Mouse (Mus musculus) left cerebral cortex, postnatal 10 days (tissue): ENCODE results near the gene Slco2a1. TPM values are rescaled to one million over a fixed set of nuclear protein-coding genes. Genes with fewer than 3 reads are reported as not detected.

Experiments used
- DNase-seq, 2 experiments: peaks; one replicate each; pipeline ENCODE4 v3.0.0; 2021 to 2022; ENCODE audit warnings: low spot score in 2 of 2, mixed read lengths in 1 of 2; ENCODE audit errors: extremely low spot score in 1 of 2
- intact Hi-C: fragments of 180-260 bp; cut with DNase I; formaldehyde crosslinking; loops from one replicate; pipeline ENCODE4 v1.15.1; 2025
- total RNA-seq, 2 experiments: library from RNA; stranded (reverse); gene quantifications; 2 replicates each; pipeline ENCODE4 v1.2.3; 2021

Gene Slco2a1
- total RNA-seq = 1 to 10 TPM; 1.9 to 3.2 TPM

GRCm38 (mm10) chr9:102988462-102988861, at the start of gene Slco2a1:
TSS of gene Slco2a1 (plus strand) at chr9:102988712.
- intact Hi-C loops = no loop called here
- DNase-seq = no peak

GRCm38 (mm10) chr9:102942221-102942620, 46.3 kb upstream of the Slco2a1 start:
- intact Hi-C loops = no loop called here
- no peak for DNase-seq

DNA sequence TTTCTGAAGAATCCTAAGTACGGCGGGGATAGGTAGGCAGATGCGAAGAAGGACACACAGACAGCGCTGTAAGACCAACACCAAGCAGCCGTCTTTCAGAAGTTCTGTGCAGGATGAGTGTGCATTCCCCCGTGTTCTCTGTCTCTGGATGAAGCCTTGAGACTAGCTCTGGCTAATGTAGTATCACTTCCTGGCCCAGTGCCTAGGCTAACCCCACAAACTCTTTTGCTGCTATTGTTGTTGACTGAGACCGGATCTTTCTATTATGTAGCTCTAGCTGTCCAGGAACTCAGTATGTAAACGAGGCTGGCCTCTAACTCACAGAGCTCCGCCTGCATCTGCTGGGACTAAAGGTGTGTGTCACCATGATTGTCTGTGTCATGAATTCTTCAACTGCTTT, 43.6 kb upstream of the Slco2a1 start:
- DNase-seq = no peak
- intact Hi-C loops = no loop called here

DNA sequence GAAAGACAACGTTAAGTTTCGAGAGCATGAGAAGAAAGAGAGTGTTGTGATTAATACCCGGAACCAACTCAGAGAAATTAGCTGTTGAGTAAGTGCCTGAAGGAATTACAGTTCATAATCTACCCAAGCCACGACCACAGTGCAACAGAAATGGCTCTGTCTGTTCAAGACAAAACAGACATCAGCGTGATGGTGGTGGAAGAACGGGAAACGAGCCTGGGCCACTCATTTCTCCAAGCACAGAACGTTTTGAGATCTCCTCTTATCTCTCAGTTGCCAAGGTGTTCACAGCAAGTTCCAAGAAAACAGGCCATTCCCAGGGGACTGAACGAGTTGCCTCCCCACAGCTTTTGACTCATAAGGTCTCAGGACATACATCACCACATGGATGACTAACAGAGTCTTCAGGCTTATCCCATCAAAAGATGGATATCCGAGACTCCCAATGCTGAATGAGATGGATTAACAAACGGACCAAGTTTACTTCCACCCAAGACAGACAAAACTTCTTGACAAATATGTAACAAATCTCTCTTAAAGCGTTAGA, 42.0 kb upstream of the Slco2a1 start:
- intact Hi-C loops = no loop called here

DNA sequence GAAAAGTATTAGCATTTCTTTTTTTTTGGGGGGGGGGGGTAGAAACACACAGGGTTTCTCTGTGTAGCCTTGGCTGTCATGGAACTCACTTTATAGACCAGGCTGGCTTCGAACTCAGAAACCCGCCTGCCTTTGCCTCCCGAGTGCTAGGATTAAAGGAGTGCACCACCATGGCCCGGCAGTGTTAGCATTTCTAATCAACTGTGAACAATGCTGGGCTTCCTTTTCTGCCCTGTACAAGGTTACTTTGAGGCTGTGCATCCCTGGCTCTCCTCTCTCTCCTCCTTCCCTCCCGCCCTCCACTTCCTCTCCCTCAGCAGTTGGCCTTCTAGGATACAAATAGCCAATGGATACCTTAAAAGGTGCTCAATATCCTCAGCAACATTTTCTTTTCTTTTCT, 39.8 kb upstream of the Slco2a1 start:
- intact Hi-C loops = no loop called here

More for the DNA sequence above, 42.0 kb upstream of the Slco2a1 start:
- DNase-seq = no peak

GRCm38 (mm10) chr9:102951091-102951994, 37.2 kb upstream of the Slco2a1 start:
- no peak for DNase-seq
- intact Hi-C loops = no loop called here

More for the DNA sequence above, 39.8 kb upstream of the Slco2a1 start:
- DNase-seq = no peak

DNA sequence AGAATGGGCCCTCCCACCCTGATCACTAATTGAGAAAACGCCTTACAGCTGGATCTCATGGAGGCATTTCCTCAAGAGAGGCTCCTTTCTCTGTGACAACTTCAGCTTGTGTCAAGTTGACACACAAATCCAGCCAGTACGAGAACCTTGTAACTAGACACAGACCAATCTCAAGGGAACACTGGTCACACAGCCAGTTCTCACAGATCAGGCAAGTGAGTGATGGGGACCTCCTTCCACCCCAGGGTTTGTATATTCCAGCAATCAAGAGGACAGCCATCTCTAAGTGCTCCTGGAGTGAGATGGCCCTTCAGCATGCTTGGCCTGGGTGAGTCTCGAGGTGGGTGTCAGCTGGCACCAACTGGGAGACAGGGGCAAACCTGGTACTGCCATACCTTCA, 32.6 kb upstream of the Slco2a1 start:
- no peak for DNase-seq
- intact Hi-C loops = no loop called here

DNA sequence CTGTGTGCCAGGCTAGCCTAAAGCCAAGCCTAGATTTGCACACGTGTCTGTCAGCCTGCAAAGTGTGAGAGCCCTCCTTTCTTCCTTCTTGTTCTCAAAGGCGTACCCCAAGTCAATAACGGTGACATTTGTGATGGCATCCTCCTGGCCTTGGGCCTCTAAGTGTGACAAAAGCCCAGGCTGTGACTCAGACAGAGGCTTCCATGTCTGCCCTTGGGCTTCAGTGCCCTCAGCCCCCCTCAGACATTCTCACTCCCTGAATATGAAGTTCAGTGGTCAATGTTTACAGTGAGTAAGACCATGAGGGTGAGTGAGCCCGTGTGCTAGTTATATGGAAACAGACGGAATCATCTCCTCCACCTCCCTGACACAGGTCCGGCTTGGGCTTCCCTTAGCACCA, 29.8 kb upstream of the Slco2a1 start:
- intact Hi-C loops = no loop called here

GRCm38 (mm10) chr9:102961356-102962092, 27.0 kb upstream of the Slco2a1 start:
- intact Hi-C loops = no loop called here

More for the DNA sequence above, 29.8 kb upstream of the Slco2a1 start:
- DNase-seq = no peak

DNA sequence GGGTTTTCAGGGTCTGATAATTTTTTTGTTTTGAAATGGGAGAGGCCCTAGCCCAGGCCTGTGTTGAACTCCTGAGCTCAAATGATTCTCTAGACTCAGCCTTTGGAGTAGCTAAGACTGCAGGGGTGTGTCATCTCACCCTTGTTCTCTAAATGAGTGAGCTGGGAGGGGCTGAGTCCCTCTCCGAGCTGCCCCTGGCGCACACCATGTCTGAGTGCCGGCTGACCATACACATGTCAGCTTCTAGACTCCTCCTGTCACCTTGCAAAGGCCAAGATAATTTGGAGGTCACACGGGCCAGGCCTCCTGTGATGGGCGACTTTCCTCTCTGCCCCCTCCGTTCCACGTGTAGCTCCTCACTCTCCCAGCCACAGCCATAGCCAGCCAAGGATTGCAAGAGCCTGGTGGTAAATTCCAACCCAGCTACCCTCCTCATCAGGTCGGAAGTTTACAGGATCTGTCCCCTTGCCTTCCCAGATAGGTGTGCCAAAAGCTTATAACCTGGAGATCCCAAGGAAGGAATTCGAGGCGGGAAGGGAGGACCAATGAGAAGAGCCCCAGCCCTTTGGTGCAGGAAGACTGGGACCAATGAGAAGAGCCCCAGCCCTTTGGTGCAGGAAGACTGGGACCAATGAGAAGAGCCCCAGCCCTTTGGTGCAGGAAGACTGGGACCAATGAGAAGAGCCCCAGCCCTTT, 26.3 kb upstream of the Slco2a1 start:
- DNase-seq = no peak
- intact Hi-C loops = no loop called here

More at GRCm38 (mm10) chr9:102961356-102962092, 27.0 kb upstream of the Slco2a1 start:
- no peak for DNase-seq

GRCm38 (mm10) chr9:102963321-102963720, 25.2 kb upstream of the Slco2a1 start:
- intact Hi-C loops = no loop called here
- no peak for DNase-seq

DNA sequence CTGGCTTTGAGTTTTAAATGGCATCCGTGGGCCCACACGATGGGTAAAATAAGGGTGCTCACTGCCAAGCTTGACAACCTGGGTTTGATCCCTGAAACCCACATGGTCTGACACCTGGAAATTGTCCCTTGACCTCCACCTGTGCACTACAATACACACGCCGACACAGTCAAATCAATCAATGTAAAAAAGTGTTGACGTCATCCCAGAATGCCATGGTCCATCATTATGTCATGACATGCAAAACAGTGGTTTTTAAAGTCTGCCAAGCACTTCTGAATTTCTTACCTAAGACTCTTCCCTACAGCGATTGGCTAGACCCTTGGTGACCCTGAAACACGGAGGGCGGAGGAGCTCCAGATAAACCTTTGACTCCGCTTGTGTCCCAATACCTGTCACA, 23.9 kb upstream of the Slco2a1 start:
- DNase-seq = no peak
- intact Hi-C loops = no loop called here

DNA sequence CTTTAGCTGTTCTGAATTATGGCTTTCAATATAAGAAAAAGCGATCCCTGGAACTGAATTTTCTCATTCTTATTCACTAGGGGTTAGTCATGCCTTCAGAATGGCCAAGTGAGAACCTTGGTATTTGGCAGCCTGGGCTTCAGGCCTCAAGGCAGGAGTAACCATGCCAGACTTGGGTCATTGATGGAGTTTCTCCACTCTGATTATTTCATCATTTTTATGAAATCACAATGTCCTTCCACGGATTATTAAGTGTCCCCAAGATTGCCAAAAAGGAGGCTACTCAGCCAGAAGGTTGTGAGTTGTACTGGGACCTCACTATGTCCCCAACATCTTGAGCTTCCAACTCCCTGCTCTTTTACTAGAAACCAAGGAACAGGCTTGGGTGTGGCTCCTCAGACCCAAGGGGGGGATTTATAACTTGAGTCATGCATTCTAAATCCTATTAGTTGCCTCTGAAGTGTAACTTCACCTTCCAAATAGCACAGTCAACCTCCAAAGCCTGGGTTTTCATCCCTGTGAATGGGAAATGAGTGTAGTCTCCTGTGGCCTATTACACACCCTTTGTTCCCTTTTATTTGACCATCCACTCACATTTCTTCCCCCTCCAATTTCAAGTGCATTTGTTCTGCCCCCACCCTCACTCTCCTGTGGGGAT, 16.0 kb upstream of the Slco2a1 start:
- intact Hi-C loops = no loop called here
- DNase-seq = no peak

DNA sequence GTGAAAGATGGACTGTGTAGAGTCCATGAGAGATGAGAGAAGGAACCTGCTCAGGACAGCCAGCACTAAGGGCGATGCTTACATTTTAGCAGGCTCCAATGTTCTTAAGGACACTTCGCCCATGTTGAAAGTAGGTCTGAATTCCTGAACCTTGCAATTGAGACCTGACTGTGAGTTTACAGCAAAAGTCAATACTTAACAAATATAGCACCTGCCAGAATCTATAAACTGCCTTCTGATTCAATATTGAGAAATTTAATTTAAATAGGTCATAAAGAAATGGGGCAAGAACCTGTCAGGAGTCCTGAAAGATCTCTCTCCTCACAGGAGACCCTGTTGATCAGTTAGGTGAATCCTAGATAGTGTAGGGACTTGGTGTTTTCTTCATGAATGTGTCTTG, 12.6 kb upstream of the Slco2a1 start:
- intact Hi-C loops = no loop called here
- no peak for DNase-seq

GRCm38 (mm10) chr9:102977090-102977489, 11.4 kb upstream of the Slco2a1 start:
- DNase-seq = no peak
- intact Hi-C loops = no loop called here

DNA sequence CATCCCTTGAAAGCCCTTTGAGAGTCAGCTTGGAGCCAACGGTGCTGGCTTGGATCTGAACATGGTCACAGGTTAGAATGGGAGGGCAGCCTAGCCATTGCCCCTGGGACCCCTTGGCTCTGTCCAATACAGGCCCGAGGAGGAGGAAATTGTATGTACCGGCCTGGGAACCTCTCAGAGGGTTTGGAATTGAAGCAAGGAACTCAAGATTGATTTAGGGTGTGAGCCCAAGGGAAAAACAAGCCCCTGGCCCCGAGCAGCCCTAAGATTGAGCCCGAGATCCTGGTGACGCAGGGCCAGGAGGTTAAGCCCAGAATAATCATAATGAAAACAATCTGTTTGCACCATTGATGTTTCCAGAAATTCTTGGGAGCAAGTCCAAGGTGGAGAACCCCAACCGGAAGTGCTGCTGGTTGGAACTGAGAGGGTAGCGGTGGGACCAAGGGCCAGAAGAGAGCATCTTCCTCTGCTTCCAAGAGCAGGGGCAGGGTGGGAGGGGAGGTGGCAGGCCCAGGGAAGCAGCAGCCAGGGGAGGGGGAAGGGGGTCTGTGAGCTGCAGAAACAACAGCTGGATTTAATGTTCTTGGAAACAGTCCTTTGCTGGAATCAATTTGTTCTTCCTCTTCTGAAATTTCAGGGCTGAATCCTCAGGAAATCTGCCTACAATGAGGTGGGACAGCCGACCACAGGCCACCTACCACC, 10.6 kb upstream of the Slco2a1 start:
- DNase-seq = peak in 1 of 2 experiments; percentile 35
- intact Hi-C loops = no loop called here

DNA sequence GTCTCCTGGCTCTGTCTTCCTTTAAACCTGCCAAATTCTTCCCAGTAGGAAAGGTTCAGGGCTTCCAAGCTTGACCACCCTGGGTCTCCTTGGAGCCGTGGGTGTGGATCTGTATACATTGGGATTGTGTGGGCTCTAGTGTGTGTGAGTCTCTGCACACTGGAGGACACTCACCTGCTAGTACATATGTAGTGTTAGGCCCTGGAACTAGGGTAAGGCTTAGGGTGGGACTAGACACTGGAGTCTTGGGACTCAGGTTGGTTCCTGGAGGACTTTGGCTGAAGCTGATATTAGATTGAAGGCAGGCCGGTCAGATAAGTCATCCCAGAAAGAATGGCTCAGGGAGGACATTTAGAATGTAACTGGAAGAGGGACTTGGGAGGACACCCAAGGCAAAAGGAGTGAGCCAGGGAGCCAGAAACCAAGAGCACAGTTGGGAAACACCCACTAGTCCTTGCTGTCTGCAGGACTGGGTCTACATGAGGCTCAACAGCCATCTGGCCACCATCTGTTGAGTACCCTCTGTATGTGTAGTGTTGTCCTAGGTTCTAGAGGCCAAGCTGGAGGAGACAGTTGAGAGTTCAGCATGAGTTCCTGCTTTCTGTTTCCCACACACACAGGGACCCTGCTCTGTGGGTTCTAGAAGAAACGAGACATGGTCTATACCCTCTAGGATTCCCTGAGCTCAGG, 9.4 kb upstream of the Slco2a1 start:
- intact Hi-C loops = no loop called here
- DNase-seq = no peak

DNA sequence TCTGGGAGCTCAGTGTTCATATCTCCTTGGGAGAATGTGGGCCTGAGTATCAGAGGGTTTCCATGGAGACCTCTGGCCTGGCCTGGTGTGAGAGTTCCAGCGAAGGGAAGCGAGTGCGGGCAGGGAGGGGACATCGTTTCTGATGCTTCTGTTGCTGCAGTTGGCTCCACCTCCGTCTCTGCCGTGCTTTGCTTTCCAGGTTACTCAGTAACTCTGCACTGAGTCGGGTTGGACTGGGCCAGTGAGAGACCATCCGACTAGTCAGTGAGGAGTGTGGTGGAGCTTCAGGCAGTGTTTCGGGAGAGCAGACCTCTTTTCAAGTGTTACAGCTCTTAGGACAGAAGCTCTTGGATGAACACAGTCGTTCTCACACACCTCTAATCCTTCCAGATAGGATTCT, 8.6 kb upstream of the Slco2a1 start:
- intact Hi-C loops = no loop called here
- DNase-seq = no peak
